Mouse (Mus musculus): ENCODE measurements at regions not wholly inside any gene's neighbourhood (a gene's known extent, or its start where the extent isn't known, plus 50 kb on each side); places are given as distances from the start of the nearest gene placed in this dataset.

- DNase-seq (no peak), ATAC-seq (ENCODE audit: low FRiP score, low TSS enrichment) (no peak)
- Histone ChIP-seq H3K9ac (replicated peaks; ENCODE audit: low read length) (no peak overlapping the region), H3K4me1 (ENCODE audit: control insufficient read depth, insufficient read depth, low read length) (peaks cover 21% of the 10 kb centered on the region), H3K36me3 (ENCODE audit: control insufficient read depth, insufficient read depth, low read length) (no peaks in the 10 kb centered on the region), H3K9me3 (ENCODE audit: control insufficient read depth, low read length) (no peaks in the 10 kb centered on the region), H3K27me3 (ENCODE audit: control insufficient read depth, insufficient read depth, low read length) (no peaks in the 10 kb centered on the region), H3K4me3 (replicated peaks; ENCODE audit: low read depth, low read length) (no peak overlapping the region), H3K4me2 (ENCODE audit: low read length) (peak overlapping the region; percentile 16), H3K27ac (replicated peaks; ENCODE audit: low read depth, low read length) (peak overlapping the region; percentile 10)
- 62% methylated on average over 7 of the region's 7 CpGs for WGBS
Observed at GRCm38 (mm10) chr4:142589084-142589741, 350.0 kb upstream of the Kazn start.

- peaks cover 21% of the 10 kb centered on the region for H3K4me1 ChIP-seq (ENCODE audit: control insufficient read depth, insufficient read depth, low read length)
- no peak overlapping the region for H3K4me3 ChIP-seq (replicated peaks; ENCODE audit: low read depth, low read length)
- H3K27me3 ChIP-seq (ENCODE audit: control insufficient read depth, insufficient read depth, low read length), result no peaks in the 10 kb centered on the region
- H3K4me2 ChIP-seq (ENCODE audit: low read length), result peak overlapping the region; percentile 16
- peak; percentile 77 for DNase-seq
- no peak overlapping the region for H3K9ac ChIP-seq (replicated peaks; ENCODE audit: low read length)
- H3K27ac ChIP-seq (replicated peaks; ENCODE audit: low read depth, low read length), result peak overlapping the region; percentile 10
- WGBS, result 36% methylated on average over 24 of the region's 24 CpGs
- H3K9me3 ChIP-seq (ENCODE audit: control insufficient read depth, low read length), result no peaks in the 10 kb centered on the region
- no peaks in the 10 kb centered on the region for H3K36me3 ChIP-seq (ENCODE audit: control insufficient read depth, insufficient read depth, low read length)
- ATAC-seq (ENCODE audit: low FRiP score, low TSS enrichment), result peak; percentile 77
Observed at GRCm38 (mm10) chr4:142588418-142589083, 349.4 kb upstream of the Kazn start.

GRCm38 (mm10) chr4:142587345-142588035 is 348.3 kb upstream of the Kazn start:
- Histone ChIP-seq H3K4me1 (ENCODE audit: control insufficient read depth, insufficient read depth, low read length) (peaks cover 21% of the 10 kb centered on the region), H3K27me3 (ENCODE audit: control insufficient read depth, insufficient read depth, low read length) (no peaks in the 10 kb centered on the region), H3K4me2 (ENCODE audit: low read length) (peak overlapping the region; percentile 14; the same call in 1 of the 2 replicates), H3K9me3 (ENCODE audit: control insufficient read depth, low read length) (no peaks in the 10 kb centered on the region), H3K9ac (replicated peaks; ENCODE audit: low read length) (no peak overlapping the region), H3K4me3 (replicated peaks; ENCODE audit: low read depth, low read length) (no peak overlapping the region), H3K27ac (replicated peaks; ENCODE audit: low read depth, low read length) (peak overlapping the region; percentile 10), H3K36me3 (ENCODE audit: control insufficient read depth, insufficient read depth, low read length) (no peaks in the 10 kb centered on the region)
- WGBS, result 45% methylated on average over 22 of the region's 22 CpGs
- no peak for ATAC-seq (ENCODE audit: low FRiP score, low TSS enrichment)
- DNase-seq, result peak; percentile 69

DNA sequence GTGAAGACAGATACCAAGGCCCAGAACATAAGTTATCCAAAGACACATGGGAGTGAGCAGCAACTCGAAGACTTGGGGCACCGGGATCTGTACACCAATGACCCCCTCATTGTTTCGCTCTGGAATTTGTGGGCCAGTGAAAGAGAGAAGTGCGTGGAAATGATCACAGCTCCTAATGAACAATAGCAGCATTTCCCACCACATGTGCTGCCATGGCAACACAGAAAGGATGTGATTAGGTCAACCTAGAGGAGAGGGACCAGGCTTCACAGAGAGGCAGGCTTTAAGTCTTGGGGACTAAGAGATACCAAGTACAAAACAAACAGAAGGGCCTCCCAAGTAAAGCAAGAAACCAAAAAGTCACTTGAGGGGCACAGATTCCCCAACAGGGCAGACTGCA is 339.3 kb upstream of the Kazn start:
- no peak overlapping the region for H3K27ac ChIP-seq (replicated peaks; ENCODE audit: low read depth, low read length)
- peak; percentile 53 for DNase-seq

GRCm38 (mm10) chr4:142577519-142577918 is 338.3 kb upstream of the Kazn start:
- H3K9me3 ChIP-seq (ENCODE audit: control insufficient read depth, low read length), result no peaks in the 10 kb centered on the region
- H3K36me3 ChIP-seq (ENCODE audit: control insufficient read depth, insufficient read depth, low read length), result no peaks in the 10 kb centered on the region
- ATAC-seq (ENCODE audit: low FRiP score, low TSS enrichment) (no peak), DNase-seq (peak; percentile 78)
- H3K27me3 ChIP-seq (ENCODE audit: control insufficient read depth, insufficient read depth, low read length), result no peaks in the 10 kb centered on the region
- H3K4me1 ChIP-seq (ENCODE audit: control insufficient read depth, insufficient read depth, low read length), result peaks cover 17% of the 10 kb centered on the region
- 41% methylated on average over 4 of the region's 4 CpGs for WGBS
- H3K4me2 ChIP-seq (ENCODE audit: low read length), result no peak overlapping the region
- no peak overlapping the region for H3K27ac ChIP-seq (replicated peaks; ENCODE audit: low read depth, low read length)
- no peak overlapping the region for H3K9ac ChIP-seq (replicated peaks; ENCODE audit: low read length)
- no peak overlapping the region for H3K4me3 ChIP-seq (replicated peaks; ENCODE audit: low read depth, low read length)

More for the DNA sequence above, 339.3 kb upstream of the Kazn start:
- WGBS, result 31% methylated on average over 4 of the region's 4 CpGs
- no peaks in the 10 kb centered on the region for H3K36me3 ChIP-seq (ENCODE audit: control insufficient read depth, insufficient read depth, low read length)
- no peak overlapping the region for H3K4me3 ChIP-seq (replicated peaks; ENCODE audit: low read depth, low read length)
- H3K27me3 ChIP-seq (ENCODE audit: control insufficient read depth, insufficient read depth, low read length), result no peaks in the 10 kb centered on the region
- H3K9ac ChIP-seq (replicated peaks; ENCODE audit: low read length), result no peak overlapping the region
- no peak for ATAC-seq (ENCODE audit: low FRiP score, low TSS enrichment)
- H3K4me1 ChIP-seq (ENCODE audit: control insufficient read depth, insufficient read depth, low read length), result peaks cover 17% of the 10 kb centered on the region
- no peaks in the 10 kb centered on the region for H3K9me3 ChIP-seq (ENCODE audit: control insufficient read depth, low read length)
- H3K4me2 ChIP-seq (ENCODE audit: low read length), result no peak overlapping the region

DNA sequence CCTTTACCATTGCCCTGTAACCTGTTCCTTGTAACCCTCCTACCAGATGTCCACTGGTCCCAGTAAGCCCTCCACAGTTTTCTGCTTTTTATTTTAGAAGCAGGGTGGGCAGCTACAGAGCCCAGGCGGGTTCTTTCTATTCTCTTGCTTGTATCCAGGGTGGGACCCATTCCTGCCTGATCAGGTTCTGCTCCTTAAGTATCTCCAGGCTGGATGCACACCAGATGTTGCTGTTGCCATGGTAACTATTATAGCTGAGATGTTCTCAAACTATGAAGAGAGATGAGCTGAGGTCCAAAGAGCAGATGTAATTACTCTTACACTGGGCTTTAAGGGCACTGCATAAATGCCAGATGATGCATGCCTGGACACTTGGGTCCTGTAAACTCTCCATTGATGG is 335.3 kb upstream of the Kazn start:
- 57% methylated on average over 1 of the region's 1 CpGs for WGBS
- DNase-seq (peak; percentile 58), ATAC-seq (ENCODE audit: low FRiP score, low TSS enrichment) (no peak)

GRCm38 (mm10) chr4:142570712-142571111 is 331.5 kb upstream of the Kazn start:
- H3K36me3 ChIP-seq (ENCODE audit: control insufficient read depth, insufficient read depth, low read length), result no peaks in the 10 kb centered on the region
- no peak overlapping the region for H3K4me2 ChIP-seq (ENCODE audit: low read length)
- DNase-seq (peak; percentile 43), ATAC-seq (ENCODE audit: low FRiP score, low TSS enrichment) (no peak)
- H3K9ac ChIP-seq (replicated peaks; ENCODE audit: low read length), result no peak overlapping the region
- no peak overlapping the region for H3K4me3 ChIP-seq (replicated peaks; ENCODE audit: low read depth, low read length)
- no peaks in the 10 kb centered on the region for H3K27me3 ChIP-seq (ENCODE audit: control insufficient read depth, insufficient read depth, low read length)
- H3K9me3 ChIP-seq (ENCODE audit: control insufficient read depth, low read length), result no peaks in the 10 kb centered on the region
- 77% methylated on average over 7 of the region's 7 CpGs for WGBS
- no peak overlapping the region for H3K27ac ChIP-seq (replicated peaks; ENCODE audit: low read depth, low read length)
- H3K4me1 ChIP-seq (ENCODE audit: control insufficient read depth, insufficient read depth, low read length), result 0 out of 2 replicates have a peak, but pooled peaks cover 2% of the 10 kb centered on the region

More for the DNA sequence above, 335.3 kb upstream of the Kazn start:
- H3K9me3 ChIP-seq (ENCODE audit: control insufficient read depth, low read length), result no peaks in the 10 kb centered on the region
- peaks cover 17% of the 10 kb centered on the region for H3K4me1 ChIP-seq (ENCODE audit: control insufficient read depth, insufficient read depth, low read length)
- no peak overlapping the region for H3K9ac ChIP-seq (replicated peaks; ENCODE audit: low read length)
- no peak overlapping the region for H3K4me2 ChIP-seq (ENCODE audit: low read length)
- H3K4me3 ChIP-seq (replicated peaks; ENCODE audit: low read depth, low read length), result no peak overlapping the region
- H3K27ac ChIP-seq (replicated peaks; ENCODE audit: low read depth, low read length), result no peak overlapping the region
- H3K27me3 ChIP-seq (ENCODE audit: control insufficient read depth, insufficient read depth, low read length), result no peaks in the 10 kb centered on the region
- no peaks in the 10 kb centered on the region for H3K36me3 ChIP-seq (ENCODE audit: control insufficient read depth, insufficient read depth, low read length)

GRCm38 (mm10) chr4:142568556-142568955 is 329.4 kb upstream of the Kazn start:
- H3K9ac ChIP-seq (replicated peaks; ENCODE audit: low read length), result no peak overlapping the region
- WGBS, result 79% methylated on average over 6 of the region's 6 CpGs
- 0 out of 2 replicates have a peak, but pooled peaks cover 2% of the 10 kb centered on the region for H3K4me1 ChIP-seq (ENCODE audit: control insufficient read depth, insufficient read depth, low read length)
- no peak overlapping the region for H3K4me3 ChIP-seq (replicated peaks; ENCODE audit: low read depth, low read length)
- H3K27ac ChIP-seq (replicated peaks; ENCODE audit: low read depth, low read length), result no peak overlapping the region
- H3K27me3 ChIP-seq (ENCODE audit: control insufficient read depth, insufficient read depth, low read length), result no peaks in the 10 kb centered on the region
- H3K36me3 ChIP-seq (ENCODE audit: control insufficient read depth, insufficient read depth, low read length), result no peaks in the 10 kb centered on the region
- H3K4me2 ChIP-seq (ENCODE audit: low read length), result no peak overlapping the region
- H3K9me3 ChIP-seq (ENCODE audit: control insufficient read depth, low read length), result no peaks in the 10 kb centered on the region
- ATAC-seq (ENCODE audit: low FRiP score, low TSS enrichment) (no peak), DNase-seq (peak; percentile 14)
